Mouse (Mus musculus): ENCODE data around the gene Nup93. TPM values are rescaled to one million over a fixed set of nuclear protein-coding genes. Genes with fewer than 3 reads are reported as not detected.

The Nup93 gene
- polyA plus RNA-seq, 1 experiment, result 3.3 TPM

GRCm38 (mm10) chr8:94348425-94348824 lies 134.1 kb downstream of the Nup93 start:
- Histone ChIP-seq H3K27me3 (replicated peaks) (peaks cover 32% of the 10 kb centered on the region), H3K9me3 (peaks cover 8% of the 10 kb centered on the region), H3K4me1 (peaks cover 73% of the 10 kb centered on the region), H3K4me3 (replicated peaks) (no peak overlapping the region), H3K36me3 (replicated peaks; ENCODE audit: low read length) (peaks cover 3% of the 10 kb centered on the region)
- no peak for TF ChIP-seq GATA1 (IDR thresholded peaks at IDR 0.05; ENCODE audit: borderline replicate concordance, low read length)
- no peak for TF ChIP-seq FLI1 (IDR thresholded peaks at IDR 0.05; ENCODE audit: low read length)

- peaks cover 9% of the 10 kb centered on the region for H3K9me3 ChIP-seq
- peaks cover 68% of the 10 kb centered on the region for H3K4me1 ChIP-seq
- H3K27me3 ChIP-seq (replicated peaks), result peaks cover 32% of the 10 kb centered on the region
- H3K4me3 ChIP-seq (replicated peaks), result no peak overlapping the region
- TF ChIP-seq FLI1 (IDR thresholded peaks at IDR 0.05; ENCODE audit: low read length) (no peak), GATA1 (IDR thresholded peaks at IDR 0.05; ENCODE audit: borderline replicate concordance, low read length) (no peak)
- H3K36me3 ChIP-seq (replicated peaks; ENCODE audit: low read length), result peaks cover 4% of the 10 kb centered on the region
Observed at GRCm38 (mm10) chr8:94354069-94354531, 139.7 kb downstream of the Nup93 start.

- Histone ChIP-seq H3K36me3 (replicated peaks; ENCODE audit: low read length) (peaks cover 4% of the 10 kb centered on the region), H3K9me3 (peaks cover 9% of the 10 kb centered on the region), H3K27me3 (replicated peaks) (peaks cover 28% of the 10 kb centered on the region), H3K4me1 (peaks cover 69% of the 10 kb centered on the region), H3K4me3 (replicated peaks) (no peak overlapping the region)
- no peak for TF ChIP-seq GATA1 (IDR thresholded peaks at IDR 0.05; ENCODE audit: borderline replicate concordance, low read length)
Observed at GRCm38 (mm10) chr8:94354571-94354970, 140.2 kb downstream of the Nup93 start.

- peaks cover 4% of the 10 kb centered on the region for H3K36me3 ChIP-seq (replicated peaks; ENCODE audit: low read length)
- H3K27me3 ChIP-seq (replicated peaks), result peaks cover 6% of the 10 kb centered on the region
- TF ChIP-seq GATA1 (IDR thresholded peaks at IDR 0.05; ENCODE audit: borderline replicate concordance, low read length), result no peak
- TF ChIP-seq FLI1 (IDR thresholded peaks at IDR 0.05; ENCODE audit: low read length), result no peak
- H3K9me3 ChIP-seq, result peaks cover 9% of the 10 kb centered on the region
- H3K4me1 ChIP-seq, result peaks cover 71% of the 10 kb centered on the region
- no peak overlapping the region for H3K4me3 ChIP-seq (replicated peaks)
Observed at GRCm38 (mm10) chr8:94357220-94357619, 142.9 kb downstream of the Nup93 start.

GRCm38 (mm10) chr8:94358541-94358940 lies 144.2 kb downstream of the Nup93 start:
- Histone ChIP-seq H3K4me1 (peaks cover 84% of the 10 kb centered on the region), H3K27me3 (replicated peaks) (peaks cover 4% of the 10 kb centered on the region), H3K36me3 (replicated peaks; ENCODE audit: low read length) (no peaks in the 10 kb centered on the region), H3K9me3 (no peaks in the 10 kb centered on the region; the same call in 1 of the 2 replicates), H3K4me3 (replicated peaks) (no peak overlapping the region)
- TF ChIP-seq GATA1 (IDR thresholded peaks at IDR 0.05; ENCODE audit: borderline replicate concordance, low read length), result no peak
- no peak for TF ChIP-seq FLI1 (IDR thresholded peaks at IDR 0.05; ENCODE audit: low read length)

GRCm38 (mm10) chr8:94361774-94362431 lies 147.5 kb downstream of the Nup93 start:
- no peak for TF ChIP-seq GATA1 (IDR thresholded peaks at IDR 0.05; ENCODE audit: borderline replicate concordance, low read length)
- no peak for TF ChIP-seq FLI1 (IDR thresholded peaks at IDR 0.05; ENCODE audit: low read length)
- Histone ChIP-seq H3K4me3 (replicated peaks) (no peak overlapping the region), H3K36me3 (replicated peaks; ENCODE audit: low read length) (no peaks in the 10 kb centered on the region), H3K4me1 (peaks cover 96% of the 10 kb centered on the region), H3K27me3 (replicated peaks) (no peaks in the 10 kb centered on the region), H3K9me3 (no peaks in the 10 kb centered on the region)

GRCm38 (mm10) chr8:94362607-94363239 lies 148.4 kb downstream of the Nup93 start:
- Histone ChIP-seq H3K4me1 (peaks cover 96% of the 10 kb centered on the region), H3K4me3 (replicated peaks) (peak overlapping the region; percentile 74), H3K36me3 (replicated peaks; ENCODE audit: low read length) (no peaks in the 10 kb centered on the region), H3K9me3 (no peaks in the 10 kb centered on the region), H3K27me3 (replicated peaks) (no peaks in the 10 kb centered on the region)
- TF ChIP-seq FLI1 (IDR thresholded peaks at IDR 0.05; ENCODE audit: low read length), result no peak
- TF ChIP-seq GATA1 (IDR thresholded peaks at IDR 0.05; ENCODE audit: borderline replicate concordance, low read length), result no peak

- no peak for TF ChIP-seq GATA1 (IDR thresholded peaks at IDR 0.05; ENCODE audit: borderline replicate concordance, low read length)
- TF ChIP-seq FLI1 (IDR thresholded peaks at IDR 0.05; ENCODE audit: low read length), result no peak
- Histone ChIP-seq H3K4me3 (replicated peaks) (peak overlapping the region; percentile 74), H3K27me3 (replicated peaks) (no peaks in the 10 kb centered on the region), H3K9me3 (no peaks in the 10 kb centered on the region), H3K36me3 (replicated peaks; ENCODE audit: low read length) (peaks cover 5% of the 10 kb centered on the region), H3K4me1 (peaks cover 99% of the 10 kb centered on the region)
Observed at GRCm38 (mm10) chr8:94363288-94363688, 148.9 kb downstream of the Nup93 start.

- Histone ChIP-seq H3K4me1 (peaks cover 93% of the 10 kb centered on the region), H3K36me3 (replicated peaks; ENCODE audit: low read length) (peaks cover 5% of the 10 kb centered on the region), H3K4me3 (replicated peaks) (peak overlapping the region; percentile 4), H3K27me3 (replicated peaks) (no peaks in the 10 kb centered on the region), H3K9me3 (no peaks in the 10 kb centered on the region)
- TF ChIP-seq GATA1 (IDR thresholded peaks at IDR 0.05; ENCODE audit: borderline replicate concordance, low read length), result no peak
- TF ChIP-seq FLI1 (IDR thresholded peaks at IDR 0.05; ENCODE audit: low read length), result no peak
Observed at GRCm38 (mm10) chr8:94363906-94364305, 149.5 kb downstream of the Nup93 start.

GRCm38 (mm10) chr8:94364686-94365312 lies 150.4 kb downstream of the Nup93 start:
- Histone ChIP-seq H3K4me3 (replicated peaks) (peak overlapping the region; percentile 82), H3K27me3 (replicated peaks) (no peaks in the 10 kb centered on the region), H3K4me1 (peaks cover 90% of the 10 kb centered on the region), H3K36me3 (replicated peaks; ENCODE audit: low read length) (peaks cover 5% of the 10 kb centered on the region), H3K9me3 (no peaks in the 10 kb centered on the region)
- TF ChIP-seq GATA1 (IDR thresholded peaks at IDR 0.05; ENCODE audit: borderline replicate concordance, low read length) (no peak), FLI1 (IDR thresholded peaks at IDR 0.05; ENCODE audit: low read length) (no peak)

Measured in megakaryocyte, embryonic 14.5 days (primary cell).